Mouse (Mus musculus): ENCODE measurements around the gene Arih2.
"Not testable (repeated sequence)": the region's sequence is repeated elsewhere in the genome, so short reads cannot be mapped to it uniquely, and the experiment has no call there.

Gene Arih2

GRCm38 (mm10) chr9:108648611-108649560, at the start of gene Arih2:
Gene Arih2 (minus strand): TSS chr9:108649386.
- CTCF ChIA-PET, result interaction anchor here (0.5 kb wide), 2 partner anchors 20 to 744 kb away, joined by 3 to 4 read pairs; no protein-coding TSS in a partner anchor

- CTCF ChIA-PET, result no interaction called here
Observed at GRCm38 (mm10) chr9:108694533-108694932, 45.3 kb upstream of the Arih2 start.

- CTCF ChIA-PET, result no interaction called here
Observed at GRCm38 (mm10) chr9:108693946-108694345, 44.8 kb upstream of the Arih2 start.

GRCm38 (mm10) chr9:108692226-108693041, 43.2 kb upstream of the Arih2 start:
- CTCF ChIA-PET, result no interaction called here

- CTCF ChIA-PET, result no interaction called here
Observed at GRCm38 (mm10) chr9:108691846-108692225, 42.6 kb upstream of the Arih2 start.

GRCm38 (mm10) chr9:108691371-108691770, 42.2 kb upstream of the Arih2 start:
- CTCF ChIA-PET, result no interaction called here

GRCm38 (mm10) chr9:108690914-108691313, 41.7 kb upstream of the Arih2 start:
- CTCF ChIA-PET, result no interaction called here

GRCm38 (mm10) chr9:108689993-108690392, 40.8 kb upstream of the Arih2 start:
- CTCF ChIA-PET, result no interaction called here

GRCm38 (mm10) chr9:108689106-108689505, 39.9 kb upstream of the Arih2 start, which contains the start of gene Prkar2a:
Gene Prkar2a (plus strand): TSS chr9:108689314.
- CTCF ChIA-PET, result no interaction called here

GRCm38 (mm10) chr9:108688451-108688850, 39.3 kb upstream of the Arih2 start:
- CTCF ChIA-PET, result no interaction called here

GRCm38 (mm10) chr9:108687686-108688085, 38.5 kb upstream of the Arih2 start:
- CTCF ChIA-PET, result no interaction called here

GRCm38 (mm10) chr9:108687181-108687580, 38.0 kb upstream of the Arih2 start:
- CTCF ChIA-PET, result no interaction called here

GRCm38 (mm10) chr9:108686475-108686887, 37.3 kb upstream of the Arih2 start:
- CTCF ChIA-PET, result interaction anchor here (0.6 to 0.7 kb wide), 3 partner anchors 14 to 308 kb away, joined by 3 to 6 read pairs (median 5); no protein-coding TSS in a partner anchor

GRCm38 (mm10) chr9:108680026-108680425, 30.8 kb upstream of the Arih2 start:
- CTCF ChIA-PET, result no interaction called here

- CTCF ChIA-PET, result interaction anchor here (0.5 to 1.7 kb wide), 3 partner anchors 10 to 305 kb away, joined by 3 to 5 read pairs (median 4); no protein-coding TSS in a partner anchor
Observed at GRCm38 (mm10) chr9:108673151-108673550, 24.0 kb upstream of the Arih2 start.

- CTCF ChIA-PET, result interaction anchor here (0.6 kb wide), 1 partner anchor 134 kb away, joined by 6 read pairs; no protein-coding TSS in a partner anchor
Observed at GRCm38 (mm10) chr9:108669875-108670274, 20.7 kb upstream of the Arih2 start.

- CTCF ChIA-PET, result interaction anchor here (1.1 kb wide), 1 partner anchor 11 kb away, joined by 5 read pairs; no protein-coding TSS in a partner anchor
Observed at GRCm38 (mm10) chr9:108662660-108663059, 13.5 kb upstream of the Arih2 start.

GRCm38 (mm10) chr9:108661677-108662612, 12.8 kb upstream of the Arih2 start, which contains the start of gene Slc25a20:
Gene Slc25a20 (plus strand): TSS chr9:108662088.
- CTCF ChIA-PET, result interaction anchor here (1.1 kb wide), 1 partner anchor 11 kb away, joined by 5 read pairs; no protein-coding TSS in a partner anchor

- CTCF ChIA-PET, result not testable (repeated sequence)
Observed at GRCm38 (mm10) chr9:108655865-108656264, 6.7 kb upstream of the Arih2 start.

- CTCF ChIA-PET, result no interaction called here
Observed at GRCm38 (mm10) chr9:108654566-108655464, 5.6 kb upstream of the Arih2 start.
